Mouse (Mus musculus) hindbrain, embryonic 13.5 days (tissue): ENCODE data around the gene Rarb. TPM values are rescaled to one million over a fixed set of nuclear protein-coding genes. Genes with fewer than 3 reads are reported as not detected.
A peak's percentile ranks its signal among the peaks of the same experiment; 100 is the strongest.
"Not testable (repeated sequence)": the region's sequence is repeated elsewhere in the genome, so short reads cannot be mapped to it uniquely, and the experiment has no call there.

Experiments used
- ATAC-seq: fragments of 200-750 bp; cut with Nextera tagmentation; 2 replicates; pipeline ENCODE4 v1.8.0; 2017; ENCODE audit warnings: moderate TSS enrichment; ENCODE audit not compliant: low FRiP score
- H3K27ac ChIP-seq: fragments of 300-500 bp; sonication (generic); 2 replicates; pipeline ENCODE4 v1.5.1; 2015; ENCODE audit warnings: inconsistent platforms, mild to moderate bottlenecking, moderate library complexity
- H3K27me3 ChIP-seq: fragments of 300-500 bp; sonication (generic); 2 replicates; pipeline ENCODE4 v1.6.1; 2015; ENCODE audit warnings: mild to moderate bottlenecking, inconsistent platforms
- H3K36me3 ChIP-seq: fragments of 300-500 bp; sonication (generic); 2 replicates; pipeline ENCODE4 v1.6.1; 2015; ENCODE audit warnings: mild to moderate bottlenecking, inconsistent platforms
- H3K4me1 ChIP-seq: fragments of 300-500 bp; sonication (generic); replicated peaks from 2 replicates; pipeline ENCODE4 v1.6.1; 2015; ENCODE audit warnings: inconsistent platforms
- H3K4me2 ChIP-seq: fragments of 300-500 bp; sonication (generic); 2 replicates; pipeline ENCODE4 v1.6.1; 2015; ENCODE audit warnings: inconsistent platforms, mild to moderate bottlenecking, moderate library complexity
- H3K4me3 ChIP-seq: fragments of 300-500 bp; sonication (generic); 2 replicates; pipeline ENCODE4 v1.5.1; 2015; ENCODE audit warnings: mild to moderate bottlenecking, inconsistent platforms
- H3K9ac ChIP-seq: fragments of 300-500 bp; sonication (generic); 2 replicates; pipeline ENCODE4 v1.6.1; 2015; ENCODE audit warnings: mild to moderate bottlenecking, inconsistent platforms
- H3K9me3 ChIP-seq: fragments of 300-500 bp; sonication (generic); 2 replicates; pipeline ENCODE4 v1.6.1; 2016; ENCODE audit warnings: inconsistent platforms
- WGBS: fragments of 180-500 bp; shearing (Covaris S2); methylation state at CpG from one replicate; pipeline ENCODE4 v1.1.7; 2015; 5-methylcytosine and 5-hydroxymethylcytosine counted together
- polyA plus RNA-seq: library from polyadenylated mRNA; unstranded; fragments of >200 nt; fragmentation: Nextera tagmentation; extraction: Ambion mirVana; gene quantifications from 2 replicates; pipeline ENCODE4 v1.2.1, GENCODE M21; 2015

The Rarb gene
- polyA plus RNA-seq, 1 experiment from 2014 or later, result 24.2 TPM

DNA sequence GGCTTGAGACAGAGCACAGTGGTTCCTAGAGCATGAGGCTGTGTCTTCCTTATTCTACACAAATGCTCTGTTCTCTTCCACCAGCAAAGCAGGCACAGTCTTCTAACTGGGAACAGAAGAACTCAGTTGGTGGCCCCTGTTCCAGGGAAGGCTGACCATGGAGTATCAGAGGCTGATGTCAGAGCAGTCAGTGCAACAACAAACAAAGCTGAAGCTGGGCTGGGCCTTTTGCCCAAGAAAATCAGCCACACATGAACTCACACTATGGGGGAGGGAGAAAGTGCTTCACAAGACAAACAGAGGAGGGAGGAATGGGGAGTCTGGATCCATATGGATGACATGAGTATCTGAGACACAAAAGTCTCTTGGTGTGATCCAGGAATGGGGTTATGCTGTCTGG, 56.2 kb downstream of the Rarb start:
- H3K4me2 ChIP-seq, result no peak overlapping the region
- no peaks in the 10 kb centered on the region for H3K27me3 ChIP-seq
- no peak overlapping the region for H3K4me3 ChIP-seq
- H3K4me1 ChIP-seq, result peaks cover 8% of the 10 kb centered on the region; the same call in 1 of the 2 replicates
- no peaks in the 10 kb centered on the region for H3K9me3 ChIP-seq
- ATAC-seq, result 0 out of 2 replicates have a peak, but pooled peaks have one; percentile 39
- no peak overlapping the region for H3K9ac ChIP-seq
- H3K27ac ChIP-seq, result no peak overlapping the region
- H3K36me3 ChIP-seq, result no peaks in the 10 kb centered on the region

DNA sequence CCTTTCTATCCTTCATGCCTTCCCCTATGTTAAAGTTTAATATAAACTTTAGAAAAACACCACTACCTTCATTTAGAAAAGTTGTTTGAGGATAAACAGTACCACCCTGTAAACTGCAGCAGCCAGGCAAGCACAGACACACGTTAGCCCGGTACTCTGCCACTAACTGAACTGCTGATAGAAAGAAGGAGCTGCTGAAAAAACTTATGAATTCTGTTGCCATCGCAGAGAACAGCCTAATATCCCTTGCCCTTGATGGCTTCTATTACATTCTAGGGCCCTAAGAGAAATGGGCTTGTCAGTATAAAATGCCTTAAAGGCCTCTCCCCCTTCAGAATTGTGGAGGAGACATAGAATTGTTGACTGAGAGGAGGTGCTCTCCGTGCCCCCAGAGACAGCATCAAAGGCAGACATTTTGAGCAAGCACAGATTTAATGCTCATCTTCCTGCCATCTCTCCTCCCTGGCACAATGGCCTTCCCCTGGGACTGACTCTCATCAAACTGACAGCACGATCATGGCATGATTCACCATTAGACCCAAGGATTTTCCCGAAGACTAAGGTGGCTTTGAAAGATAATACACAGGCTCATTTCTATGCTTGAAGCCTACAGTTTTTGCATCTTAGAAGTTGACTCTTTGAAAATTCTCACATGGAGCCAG, 60.1 kb downstream of the Rarb start:
- no peak overlapping the region for H3K4me3 ChIP-seq
- peaks cover 8% of the 10 kb centered on the region; the same call in 1 of the 2 replicates for H3K4me1 ChIP-seq
- peak; percentile 54; the same call in 1 of the 2 replicates for ATAC-seq
- no peak overlapping the region for H3K4me2 ChIP-seq
- WGBS, result 57% methylated on average over 6 of the region's 6 CpGs
- H3K27ac ChIP-seq, result no peak overlapping the region
- H3K9me3 ChIP-seq, result no peaks in the 10 kb centered on the region
- no peaks in the 10 kb centered on the region for H3K27me3 ChIP-seq
- no peaks in the 10 kb centered on the region for H3K36me3 ChIP-seq
- no peak overlapping the region for H3K9ac ChIP-seq

DNA sequence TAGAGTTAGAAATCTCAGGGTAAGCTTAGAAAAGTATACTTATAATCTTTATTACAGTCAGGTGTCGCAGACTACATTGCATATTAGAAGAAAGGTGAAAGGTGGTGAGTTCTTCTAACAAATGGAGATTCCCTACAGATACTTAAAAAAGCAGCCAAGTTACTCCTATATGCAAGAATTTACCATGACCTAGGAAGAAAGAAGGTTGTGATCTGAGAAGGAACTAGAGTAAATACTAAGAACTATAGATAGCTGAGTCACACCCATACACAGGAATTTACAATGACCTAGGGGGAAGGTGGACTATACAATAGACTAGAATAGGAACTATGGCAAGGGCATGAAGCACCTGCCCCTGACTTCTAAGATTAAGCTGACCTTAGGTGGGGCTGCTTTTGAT, 63.4 kb downstream of the Rarb start:
- H3K27ac ChIP-seq, H3K9me3 ChIP-seq, H3K4me1 ChIP-seq, H3K4me3 ChIP-seq, ATAC-seq, H3K36me3 ChIP-seq, H3K27me3 ChIP-seq, H3K9ac ChIP-seq, H3K4me2 ChIP-seq: not testable (repeated sequence)
- WGBS, result 98% methylated on average over 1 of the region's 1 CpGs

DNA sequence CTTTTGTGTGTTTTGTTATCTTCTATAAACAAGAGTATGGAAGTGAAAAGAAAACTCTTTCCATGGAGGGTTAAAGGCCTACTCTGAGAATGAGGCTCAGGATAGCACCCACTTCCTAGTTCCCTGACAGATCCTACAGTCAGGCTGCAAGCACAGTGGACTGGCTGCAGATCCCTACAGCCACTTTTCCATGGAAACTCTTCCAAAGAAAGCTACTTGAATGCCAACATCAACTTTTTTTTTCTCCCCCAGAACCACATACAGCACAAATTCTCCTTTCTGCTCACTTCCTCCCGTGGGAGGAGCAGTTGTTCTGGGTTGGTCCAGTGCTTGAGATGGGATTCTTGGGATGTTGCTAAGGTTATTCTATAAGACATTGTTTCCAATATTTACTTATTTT, 66.3 kb downstream of the Rarb start:
- H3K9ac ChIP-seq, result no peak overlapping the region
- H3K27ac ChIP-seq, result no peak overlapping the region
- ATAC-seq, result no peak
- no peaks in the 10 kb centered on the region for H3K9me3 ChIP-seq
- H3K27me3 ChIP-seq, result no peaks in the 10 kb centered on the region
- no peaks in the 10 kb centered on the region for H3K36me3 ChIP-seq
- 100% methylated on average over 1 of the region's 1 CpGs for WGBS
- H3K4me1 ChIP-seq, result no peaks in the 10 kb centered on the region
- no peak overlapping the region for H3K4me2 ChIP-seq
- H3K4me3 ChIP-seq, result no peak overlapping the region

DNA sequence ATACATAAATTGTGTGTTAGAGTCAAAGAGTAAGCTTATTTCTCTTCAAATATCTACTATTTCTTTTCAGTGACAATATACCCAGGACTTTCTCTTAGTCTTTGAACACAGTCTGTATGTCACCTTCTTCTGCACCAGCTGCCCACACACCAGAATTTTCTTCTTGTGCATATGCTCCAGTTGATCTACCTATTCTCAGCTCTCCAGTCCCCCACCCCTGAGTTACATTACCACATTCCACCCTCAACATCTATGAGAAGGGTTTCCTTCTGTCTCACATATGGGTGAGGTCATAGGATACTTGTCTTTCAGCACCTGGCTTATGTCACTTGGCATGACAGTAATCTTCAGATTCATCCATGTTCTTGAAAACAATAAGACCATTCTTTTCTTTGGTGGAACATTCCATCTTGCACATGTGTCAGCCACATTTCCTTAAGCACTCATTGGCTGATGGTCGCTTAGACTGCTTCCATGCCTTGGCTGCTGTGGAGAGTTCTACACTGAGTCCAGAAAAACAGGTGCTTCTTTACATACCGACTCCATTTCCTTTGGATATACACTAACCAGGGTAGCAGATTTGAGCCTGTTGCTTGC, 71.9 kb downstream of the Rarb start:
- no peak overlapping the region for H3K27ac ChIP-seq
- no peaks in the 10 kb centered on the region for H3K27me3 ChIP-seq
- no peak overlapping the region for H3K4me2 ChIP-seq
- H3K36me3 ChIP-seq, result no peaks in the 10 kb centered on the region
- H3K4me3 ChIP-seq, result no peak overlapping the region
- no peaks in the 10 kb centered on the region for H3K4me1 ChIP-seq
- no peak overlapping the region for H3K9ac ChIP-seq
- H3K9me3 ChIP-seq, result no peaks in the 10 kb centered on the region
- WGBS, result 83% methylated on average over 2 of the region's 2 CpGs
- no peak for ATAC-seq

DNA sequence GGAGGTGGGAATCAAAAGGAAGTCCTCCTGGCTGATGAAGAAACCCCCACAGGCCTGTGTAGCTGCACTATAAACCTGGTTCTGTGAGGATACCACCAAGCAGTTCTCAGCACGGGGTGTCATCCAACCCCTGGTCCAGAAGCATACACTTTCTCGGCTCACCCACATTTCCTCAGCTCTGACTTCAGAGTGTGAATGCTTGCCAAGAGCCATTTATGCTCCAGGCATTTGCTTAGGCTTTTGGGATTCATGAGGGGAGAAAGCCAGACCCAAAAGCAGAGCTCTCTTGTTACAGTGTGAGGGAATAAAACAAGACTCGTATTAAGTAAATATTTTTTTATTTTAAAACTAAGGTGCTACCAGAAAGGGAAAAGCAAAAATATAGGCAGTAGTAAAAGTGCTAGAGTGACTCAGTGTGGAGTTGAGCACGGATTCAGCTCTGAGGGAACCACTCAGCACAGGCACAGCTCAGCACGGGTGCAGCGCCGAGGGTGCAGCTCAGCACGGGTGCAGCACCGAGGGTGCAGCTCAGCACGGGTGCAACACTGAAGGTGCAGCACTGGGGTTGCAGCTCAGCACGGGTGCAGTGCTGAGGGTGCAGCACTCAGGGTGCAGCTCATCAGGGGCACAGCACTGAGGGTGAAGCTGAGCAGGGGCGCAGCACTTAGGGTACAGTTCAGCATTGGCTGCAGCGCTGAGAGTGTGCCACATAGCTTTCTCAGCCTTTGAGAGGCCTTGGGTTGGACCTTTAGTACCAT, 77.8 kb downstream of the Rarb start:
- Histone ChIP-seq H3K4me3 (no peak overlapping the region), H3K4me2 (no peak overlapping the region), H3K36me3 (no peaks in the 10 kb centered on the region), H3K27me3 (0 out of 2 replicates have a peak, but pooled peaks cover 6% of the 10 kb centered on the region), H3K4me1 (no peaks in the 10 kb centered on the region), H3K9me3 (no peaks in the 10 kb centered on the region), H3K27ac (no peak overlapping the region), H3K9ac (no peak overlapping the region)
- ATAC-seq, result no peak
- 83% methylated on average over 13 of the region's 13 CpGs for WGBS

DNA sequence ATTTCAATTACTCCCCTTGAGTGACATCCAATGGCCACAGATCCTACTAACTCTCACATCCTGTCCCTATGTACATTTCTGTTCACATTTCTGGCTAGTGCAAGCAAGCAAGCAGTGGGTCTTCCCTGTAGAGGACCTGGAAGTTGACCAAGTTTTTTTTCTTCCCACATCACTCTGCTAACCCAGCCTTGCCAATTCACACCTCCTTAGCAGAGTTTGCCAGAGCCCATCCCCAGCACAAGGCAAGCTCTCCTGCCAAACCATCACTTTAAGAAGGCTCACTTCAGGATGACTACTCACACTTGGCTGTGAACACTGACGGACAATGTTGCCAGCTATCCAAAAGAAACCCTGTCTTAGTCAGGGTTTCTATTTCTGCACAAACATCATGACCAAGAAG, 80.4 kb downstream of the Rarb start:
- 91% methylated on average over 1 of the region's 1 CpGs for WGBS
- Histone ChIP-seq H3K4me3 (no peak overlapping the region), H3K27ac (no peak overlapping the region), H3K4me1 (peaks cover 23% of the 10 kb centered on the region), H3K9ac (no peak overlapping the region), H3K27me3 (0 out of 2 replicates have a peak, but pooled peaks cover 6% of the 10 kb centered on the region), H3K36me3 (no peaks in the 10 kb centered on the region), H3K4me2 (no peak overlapping the region), H3K9me3 (no peaks in the 10 kb centered on the region)
- ATAC-seq, result no peak

DNA sequence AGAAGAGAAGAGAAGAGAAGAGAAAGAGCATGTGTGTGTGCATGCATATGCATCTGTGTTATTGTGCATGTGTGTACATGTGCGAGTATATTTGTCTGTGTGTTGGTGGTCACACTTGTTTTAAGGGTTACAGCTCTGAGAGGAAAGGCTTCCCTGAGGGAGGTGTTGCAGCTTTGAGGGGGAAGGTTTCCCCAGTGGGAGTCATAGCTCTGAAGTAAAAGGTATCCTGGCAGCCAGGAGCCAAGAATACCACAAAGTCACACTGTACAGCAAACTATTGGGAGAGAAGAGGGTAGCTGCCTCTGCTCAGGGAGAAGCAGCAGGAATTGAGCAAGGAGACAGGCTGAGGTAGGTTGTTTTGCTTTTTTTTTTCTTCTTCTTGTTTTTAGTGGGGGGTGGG, 81.2 kb downstream of the Rarb start:
- Histone ChIP-seq H3K4me1 (peaks cover 31% of the 10 kb centered on the region), H3K4me3 (no peak overlapping the region), H3K9ac (no peak overlapping the region), H3K27me3 (0 out of 2 replicates have a peak, but pooled peaks cover 6% of the 10 kb centered on the region), H3K4me2 (no peak overlapping the region), H3K27ac (no peak overlapping the region), H3K36me3 (no peaks in the 10 kb centered on the region), H3K9me3 (no peaks in the 10 kb centered on the region)
- ATAC-seq, result no peak
- WGBS, result 100% methylated on average over 1 of the region's 1 CpGs

DNA sequence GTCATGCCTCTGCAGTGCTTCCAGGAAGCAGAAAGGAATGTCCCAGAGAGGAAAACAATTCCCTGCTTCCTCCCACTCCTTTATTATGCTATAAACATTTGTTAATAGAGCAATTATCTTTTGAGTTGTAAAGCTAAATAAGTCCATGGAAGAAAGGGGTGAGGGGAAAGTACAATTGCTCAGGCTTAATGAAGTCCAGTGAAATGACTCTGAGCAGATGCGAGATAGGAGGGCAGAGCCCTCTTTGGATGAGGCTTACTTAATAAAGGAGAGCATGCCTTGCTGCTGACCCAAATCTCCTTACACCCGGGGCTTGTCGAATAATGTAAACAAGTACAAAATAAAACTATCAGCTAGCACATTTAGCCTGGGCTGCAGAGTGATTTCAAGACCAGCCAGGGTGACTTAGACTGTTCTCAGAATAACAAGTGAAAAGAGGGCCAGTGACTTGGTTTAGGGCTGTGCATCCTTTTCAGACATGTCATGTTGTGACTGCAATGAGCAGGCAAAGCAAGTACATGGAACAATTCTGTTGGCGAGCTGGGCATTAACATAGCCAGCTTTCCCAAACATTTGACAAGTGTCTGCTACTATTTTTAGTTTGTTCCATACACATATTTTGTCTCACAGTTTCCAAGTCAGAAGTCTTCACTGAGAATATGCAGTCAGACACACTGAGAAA, 83.5 kb downstream of the Rarb start:
- Histone ChIP-seq H3K9me3 (no peaks in the 10 kb centered on the region), H3K4me1 (peaks cover 31% of the 10 kb centered on the region), H3K4me2 (no peak overlapping the region), H3K9ac (no peak overlapping the region), H3K36me3 (no peaks in the 10 kb centered on the region), H3K27ac (no peak overlapping the region), H3K27me3 (0 out of 2 replicates have a peak, but pooled peaks cover 6% of the 10 kb centered on the region), H3K4me3 (no peak overlapping the region)
- no peak for ATAC-seq
- 40% methylated on average over 4 of the region's 4 CpGs for WGBS

DNA sequence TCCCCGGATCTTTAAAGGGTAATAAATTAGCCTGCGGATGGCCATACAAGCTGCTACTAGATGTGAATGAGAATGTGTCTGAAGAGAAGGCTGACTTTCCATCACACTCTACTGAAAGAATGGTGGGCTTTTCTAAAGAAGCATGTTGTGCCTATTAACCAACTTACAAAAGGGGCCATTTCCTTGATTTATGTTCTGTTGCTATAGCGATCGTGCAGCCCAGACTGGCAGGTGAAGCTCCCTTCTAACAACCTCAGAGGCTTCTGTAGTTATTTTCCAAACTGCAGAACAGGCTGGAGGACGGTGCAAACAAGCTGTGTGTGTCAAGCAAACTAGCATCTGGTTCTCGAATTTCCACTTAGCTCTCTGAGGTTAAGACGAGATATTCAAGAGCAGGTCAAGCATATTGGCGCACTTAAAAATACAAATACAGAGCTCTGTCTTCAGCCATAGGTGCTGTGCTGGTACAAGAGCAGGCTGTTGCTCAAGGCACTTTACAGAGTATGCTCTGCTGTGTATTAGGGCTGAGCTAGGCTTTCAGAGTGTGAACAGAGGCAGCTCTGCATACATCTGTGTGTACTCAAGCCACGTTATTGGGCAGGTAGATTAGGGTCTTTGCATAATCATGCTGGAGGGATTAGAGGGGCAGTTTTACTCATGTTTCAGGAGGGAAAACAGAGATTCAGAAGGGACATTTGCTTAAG, 85.2 kb downstream of the Rarb start:
- Histone ChIP-seq H3K4me2 (peak overlapping the region; percentile 23; the same call in 1 of the 2 replicates), H3K4me1 (peaks cover 31% of the 10 kb centered on the region), H3K9me3 (no peaks in the 10 kb centered on the region), H3K27me3 (0 out of 2 replicates have a peak, but pooled peaks cover 6% of the 10 kb centered on the region), H3K36me3 (no peaks in the 10 kb centered on the region), H3K9ac (no peak overlapping the region; the same call in 1 of the 2 replicates), H3K4me3 (no peak overlapping the region), H3K27ac (peak overlapping the region; percentile 31)
- peak; percentile 87 for ATAC-seq
- WGBS, result 11% methylated on average over 9 of the region's 9 CpGs

DNA sequence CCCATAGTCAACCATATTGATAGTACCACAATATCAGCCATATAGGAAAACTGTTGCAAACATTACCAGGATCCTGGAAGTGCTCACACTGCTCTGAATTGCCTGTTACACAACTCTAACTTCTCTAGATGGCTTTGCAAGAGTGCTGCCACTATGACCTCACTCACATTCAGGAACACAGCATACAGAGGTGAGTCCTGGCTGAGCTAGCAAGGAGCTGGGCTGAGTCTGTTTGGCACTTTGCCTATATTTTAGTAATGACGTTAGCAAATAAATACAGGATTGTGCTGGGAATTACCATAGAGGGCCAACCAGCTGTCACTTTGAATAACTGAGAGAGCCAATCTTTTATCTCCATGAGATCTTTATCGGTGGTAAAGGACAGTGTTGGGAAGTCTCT, 86.9 kb downstream of the Rarb start:
- 42% methylated on average over 2 of the region's 2 CpGs for WGBS
- ATAC-seq, result no peak
- Histone ChIP-seq H3K9me3 (no peaks in the 10 kb centered on the region), H3K4me1 (peaks cover 31% of the 10 kb centered on the region), H3K4me3 (no peak overlapping the region), H3K27ac (no peak overlapping the region), H3K36me3 (no peaks in the 10 kb centered on the region), H3K4me2 (no peak overlapping the region), H3K9ac (no peak overlapping the region), H3K27me3 (no peaks in the 10 kb centered on the region)
